Mouse (Mus musculus) adrenal gland, postnatal 36 days (tissue): ENCODE results near the gene Fam228a. TPM values are rescaled to one million over a fixed set of nuclear protein-coding genes. Genes with fewer than 3 reads are reported as not detected.

Source experiments
- total RNA-seq, 2 experiments: library from RNA; stranded (reverse); gene quantifications; 2 replicates each; pipeline ENCODE4 v1.2.3; 2021

The Fam228a gene
- total RNA-seq, 2 experiments from 2014 or later, result 0.20 to 0.30 TPM

Other genes with a start within 250 kb of the Fam228a start
- 10 to 100 TPM; 56.8 to 57.5 TPM for gene Itsn2, start 145.8 kb downstream of the Fam228a start, total RNA-seq
- not detected for gene Gm3625, start 145.5 kb downstream of the Fam228a start, total RNA-seq
- 1 to 10 TPM in 1 of 2 experiments, under 1 TPM in 1; 0.73 to 1.8 TPM for gene Pfn4, start 30.6 kb upstream of the Fam228a start, total RNA-seq
- gene Fam228b, start 30.8 kb upstream of the Fam228a start, total RNA-seq, result 1 to 10 TPM; 3.6 to 4.9 TPM
- gene Sf3b6, start 79.1 kb upstream of the Fam228a start, total RNA-seq, result 100 to 1,000 TPM; 104 to 110 TPM
- 1 to 10 TPM; 4.2 to 5.4 TPM for gene Fkbp1b, start 103.2 kb upstream of the Fam228a start, total RNA-seq
- gene Wdcp, start 104.9 kb upstream of the Fam228a start, total RNA-seq, result 1 to 10 TPM; 7.3 to 8.4 TPM
- under 1 TPM; 0.30 to 0.60 TPM for gene Mfsd2b, start 135.9 kb upstream of the Fam228a start, total RNA-seq
- 10 to 100 TPM; 41.3 to 43.3 TPM for gene Ubxn2a, start 169.3 kb upstream of the Fam228a start, total RNA-seq
- 10 to 100 TPM; 26.4 to 30.6 TPM for gene Atad2b, start 178.9 kb upstream of the Fam228a start, total RNA-seq